Mouse (Mus musculus) retina, postnatal 7 days (tissue): ENCODE data around the gene Lhfpl2.

Source experiments
- DNase-seq: peaks from one replicate; pipeline ENCODE4 v3.0.0-alpha.2; 2012; ENCODE audit warnings: low read depth, low spot score

Gene Lhfpl2

DNA sequence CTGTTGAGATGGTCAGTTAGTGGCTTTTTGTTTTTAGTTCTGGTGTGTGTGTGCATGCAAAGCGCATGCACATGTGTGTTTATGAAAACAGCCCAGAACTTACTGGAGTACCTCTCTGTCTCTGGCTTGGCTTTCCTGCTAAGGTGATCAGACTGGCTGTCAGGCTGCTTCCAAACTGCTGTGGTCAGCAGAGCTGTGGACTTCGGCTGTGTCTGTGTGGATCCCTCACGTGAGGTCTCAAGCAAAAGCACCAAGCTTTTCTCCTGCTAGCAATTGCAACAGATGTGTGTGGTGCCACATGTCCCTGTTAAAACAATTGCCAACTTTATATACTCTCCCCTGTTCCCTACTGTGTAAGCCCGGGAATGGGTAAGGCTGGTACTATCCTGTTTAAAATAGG lies 82.8 kb downstream of the Lhfpl2 start:
- no peak for DNase-seq

DNA sequence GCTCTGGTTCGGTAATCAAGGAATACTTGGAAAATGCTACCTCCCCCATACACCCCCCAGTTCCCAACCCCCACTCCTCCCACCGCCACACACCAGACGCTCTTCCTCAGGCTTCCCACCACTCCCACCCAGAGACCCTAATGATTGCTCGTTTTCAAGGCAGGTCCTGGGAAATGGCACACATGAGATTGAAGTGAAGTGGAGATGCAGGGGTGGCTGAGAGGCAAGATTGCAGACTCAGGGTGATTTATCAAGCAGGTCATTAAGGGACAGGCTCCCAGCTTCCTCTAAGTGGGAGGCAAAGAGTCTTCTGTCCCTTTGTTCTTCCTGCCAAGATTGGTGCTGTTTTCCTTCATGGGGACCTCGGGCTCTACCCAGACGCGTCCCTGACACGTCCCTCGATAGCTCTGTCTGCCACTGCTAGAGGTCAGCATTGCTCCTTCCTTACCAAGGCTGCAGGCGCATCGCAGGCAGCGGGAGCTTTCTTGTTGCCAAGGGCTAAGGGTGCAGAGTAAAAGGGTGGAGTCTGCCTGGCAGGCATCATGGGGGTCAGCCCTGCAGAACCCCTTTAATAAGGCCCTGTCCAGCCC lies 85.6 kb downstream of the Lhfpl2 start:
- no peak for DNase-seq

DNA sequence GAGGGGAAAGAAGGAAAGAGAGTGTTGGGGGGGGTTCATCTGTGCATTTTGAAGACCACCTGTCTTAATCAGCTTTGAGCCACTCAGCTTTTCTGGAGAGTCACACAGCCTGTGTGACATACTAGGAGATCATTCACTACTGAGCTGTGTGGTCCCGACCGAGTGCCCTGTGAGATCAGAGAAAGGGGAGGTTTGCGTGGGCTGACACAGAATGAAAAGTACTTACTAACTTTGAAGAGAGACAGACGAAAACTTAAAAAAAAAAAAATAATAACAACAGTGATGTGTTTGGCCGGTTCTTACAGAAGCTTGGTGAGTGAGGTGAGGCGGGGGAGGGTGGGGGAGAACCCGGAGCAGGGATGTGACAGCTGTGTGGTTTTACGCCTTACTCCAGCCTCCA lies 86.9 kb downstream of the Lhfpl2 start:
- no peak for DNase-seq

DNA sequence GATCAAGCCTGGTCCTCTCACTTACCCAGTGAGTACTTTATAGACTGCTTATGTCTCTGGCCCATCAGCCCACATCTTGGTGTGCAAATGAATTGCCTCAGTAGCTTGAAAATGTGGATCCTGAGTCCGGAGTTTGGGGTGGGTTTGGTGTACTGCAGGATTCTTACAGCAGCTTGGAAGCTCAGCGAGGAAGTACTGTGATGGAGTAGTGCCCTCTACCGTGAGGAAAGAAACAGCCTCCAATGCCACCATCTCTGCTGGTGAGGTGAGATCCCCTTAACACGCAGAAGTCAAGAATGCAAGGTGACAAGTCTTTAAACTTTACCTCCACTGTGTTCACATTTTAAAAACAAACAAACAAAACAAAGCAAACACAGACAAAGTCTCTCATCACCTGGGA lies 89.7 kb downstream of the Lhfpl2 start:
- no peak for DNase-seq

DNA sequence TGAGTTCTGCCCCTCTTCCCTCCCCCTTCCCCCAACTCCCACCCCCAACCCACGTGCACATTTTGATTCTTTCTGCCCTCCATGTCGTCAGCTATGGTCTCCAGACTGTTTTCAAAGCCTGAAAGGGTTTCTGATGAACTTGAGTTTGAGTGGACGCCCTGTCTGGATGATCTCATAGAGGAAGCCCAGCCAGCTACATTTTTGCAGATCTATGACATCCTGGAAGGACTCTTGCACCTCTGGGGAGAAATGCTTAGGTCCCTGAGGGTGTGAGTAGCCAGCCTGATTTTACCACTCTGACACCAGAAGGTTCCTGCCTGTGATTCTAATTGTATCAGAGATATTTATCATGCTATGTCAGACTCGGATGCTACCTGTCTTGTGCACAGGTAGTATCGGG lies 91.4 kb downstream of the Lhfpl2 start:
- no peak for DNase-seq

DNA sequence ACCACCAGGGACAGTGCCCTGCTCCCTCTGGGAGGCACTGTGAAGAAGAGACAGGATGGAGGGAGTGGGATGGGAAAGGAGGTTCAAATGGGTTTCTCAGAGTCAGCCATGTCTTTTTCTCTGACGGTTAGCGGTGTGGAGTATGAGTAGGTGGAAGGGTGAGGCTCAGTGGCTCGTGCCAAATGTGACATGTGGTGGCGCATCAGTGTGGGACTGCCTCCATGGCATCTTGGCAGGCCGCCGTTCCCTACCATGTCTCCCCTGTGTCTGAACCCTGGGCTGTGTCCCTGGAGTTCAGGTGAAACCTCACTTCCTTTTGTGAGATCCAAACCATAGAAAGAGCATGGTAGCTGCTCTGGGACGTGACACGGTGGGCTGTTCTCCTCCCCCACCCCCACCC lies 92.2 kb downstream of the Lhfpl2 start:
- no peak for DNase-seq

DNA sequence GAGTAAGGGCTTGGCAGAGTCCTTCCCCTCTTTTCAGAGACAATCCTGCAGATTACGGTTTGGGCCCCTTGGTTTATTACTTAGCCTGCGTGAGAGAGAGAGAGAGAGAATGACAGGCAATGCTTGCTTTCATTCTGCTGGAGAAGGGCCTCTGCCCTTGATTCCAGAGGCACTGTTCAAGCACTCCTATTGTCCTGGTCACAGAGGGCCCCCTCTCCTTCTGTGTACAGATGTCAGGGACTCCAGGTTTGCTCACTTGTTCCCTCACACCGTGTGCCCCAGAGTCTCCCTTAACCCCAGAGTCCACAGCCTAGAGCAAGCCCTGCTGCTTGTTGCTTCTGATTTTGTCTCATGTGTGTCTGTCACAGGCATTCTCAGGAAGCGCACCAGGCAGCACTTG lies 93.7 kb downstream of the Lhfpl2 start:
- DNase-seq: no peak

DNA sequence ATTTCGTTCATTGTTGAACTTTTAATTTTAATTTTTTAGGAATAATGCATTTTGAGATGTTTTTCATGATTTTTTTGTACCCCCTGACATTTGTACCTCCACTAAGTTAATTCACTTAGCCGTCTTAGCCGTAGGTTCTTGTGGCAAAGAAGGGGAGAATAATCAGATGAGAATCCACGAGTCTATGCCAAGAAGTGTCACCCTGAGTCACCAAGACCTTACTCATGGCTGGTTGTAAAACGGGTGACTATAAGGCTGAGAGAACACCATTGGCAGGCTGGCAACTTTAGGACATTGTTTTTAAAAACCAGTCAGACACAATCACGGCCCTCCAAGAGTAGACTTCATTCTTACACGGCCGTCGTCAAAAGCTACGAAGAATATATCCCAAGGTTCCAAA lies 95.2 kb downstream of the Lhfpl2 start:
- no peak for DNase-seq

DNA sequence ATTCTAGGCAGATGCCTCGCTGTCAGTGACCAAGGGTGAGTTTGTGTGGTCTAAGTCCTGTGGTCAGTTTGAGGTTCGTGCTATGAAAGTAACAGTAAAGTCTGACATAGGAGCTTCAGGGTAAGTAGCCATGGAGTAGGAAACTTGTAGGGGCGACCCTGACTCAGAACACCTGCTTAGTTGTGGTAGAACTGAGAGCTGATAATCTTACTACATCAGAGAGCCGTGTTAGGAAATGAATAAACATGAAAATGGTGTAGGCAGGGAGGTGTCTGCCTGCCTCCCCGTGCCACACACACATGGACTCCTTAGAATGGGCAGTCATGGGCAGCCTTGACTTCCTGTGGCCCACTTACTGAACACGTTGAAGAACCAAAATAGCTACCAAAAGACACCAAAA lies 96.1 kb downstream of the Lhfpl2 start:
- no peak for DNase-seq

DNA sequence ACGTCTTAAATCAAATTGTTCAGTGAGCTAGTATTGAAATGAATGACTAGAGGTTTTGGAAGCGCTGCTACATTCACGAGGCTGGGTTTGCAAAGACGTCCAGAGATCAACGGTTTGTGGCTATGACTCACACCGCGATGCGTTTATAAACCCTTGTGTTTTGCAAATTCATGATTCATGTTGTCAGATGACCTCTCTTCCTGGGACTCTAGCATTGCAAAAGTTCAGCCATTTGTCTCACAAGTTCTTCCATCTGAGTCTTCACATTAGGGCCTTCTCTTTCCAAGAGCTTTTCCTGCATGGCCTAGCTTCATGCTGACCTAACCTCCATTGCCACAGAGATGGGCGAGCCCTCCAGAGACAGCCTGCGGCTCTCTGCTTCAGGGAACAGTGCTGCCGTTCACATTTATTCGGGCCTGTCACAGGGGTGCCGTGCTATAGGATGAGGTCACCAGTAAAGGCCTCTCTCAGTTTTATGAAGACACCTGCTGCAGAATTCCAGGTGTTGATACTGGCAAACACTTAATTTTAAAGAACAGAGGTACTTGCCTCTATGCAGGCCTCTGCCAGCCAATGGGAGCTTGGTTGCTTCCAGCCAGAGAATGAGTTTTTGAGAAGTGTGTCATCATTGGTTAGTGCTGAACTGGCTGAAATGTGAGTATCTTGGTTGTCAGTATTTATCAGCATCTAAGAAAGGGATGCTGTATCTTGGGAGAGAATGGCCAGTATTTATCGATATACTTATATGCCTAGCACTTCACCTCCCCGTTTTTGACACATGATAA lies 97.1 kb downstream of the Lhfpl2 start:
- no peak for DNase-seq

DNA sequence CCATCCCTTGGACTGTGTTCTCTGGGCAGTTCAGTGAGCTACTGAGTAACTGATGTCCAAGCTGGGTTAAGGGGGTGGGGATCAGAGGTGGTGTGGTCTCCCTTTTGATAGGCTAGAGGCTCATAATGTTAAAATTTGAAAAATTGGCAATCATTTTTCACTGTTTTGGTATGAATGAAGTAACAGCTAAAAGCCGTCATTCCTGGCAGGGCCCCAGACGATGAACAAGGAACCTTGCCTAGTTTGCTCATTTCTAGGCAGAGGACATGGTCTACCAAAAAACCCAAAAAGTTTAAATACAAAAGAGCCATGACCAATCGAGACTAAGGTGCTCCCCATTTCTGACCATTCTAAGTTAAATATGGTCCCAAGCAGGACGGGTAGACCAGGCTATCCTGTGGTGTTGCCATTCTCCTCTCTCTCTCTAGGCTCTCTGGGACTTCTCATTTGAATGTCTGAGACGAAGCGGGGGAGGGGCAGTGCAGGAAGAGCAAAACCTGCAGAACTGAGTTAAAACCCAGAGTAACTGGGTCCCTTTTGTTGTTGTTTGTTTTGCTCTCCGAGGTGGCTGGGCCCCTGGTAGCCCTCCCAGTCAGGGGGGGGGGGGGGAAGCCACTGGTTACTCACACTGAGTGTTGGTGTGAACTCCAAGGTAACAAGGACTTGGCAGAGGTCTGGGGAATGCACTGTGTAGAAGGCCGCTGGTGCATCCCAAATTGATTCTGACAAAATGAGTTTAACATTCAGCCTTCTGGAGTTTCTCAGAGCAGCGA lies 98.2 kb downstream of the Lhfpl2 start:
- no peak for DNase-seq

DNA sequence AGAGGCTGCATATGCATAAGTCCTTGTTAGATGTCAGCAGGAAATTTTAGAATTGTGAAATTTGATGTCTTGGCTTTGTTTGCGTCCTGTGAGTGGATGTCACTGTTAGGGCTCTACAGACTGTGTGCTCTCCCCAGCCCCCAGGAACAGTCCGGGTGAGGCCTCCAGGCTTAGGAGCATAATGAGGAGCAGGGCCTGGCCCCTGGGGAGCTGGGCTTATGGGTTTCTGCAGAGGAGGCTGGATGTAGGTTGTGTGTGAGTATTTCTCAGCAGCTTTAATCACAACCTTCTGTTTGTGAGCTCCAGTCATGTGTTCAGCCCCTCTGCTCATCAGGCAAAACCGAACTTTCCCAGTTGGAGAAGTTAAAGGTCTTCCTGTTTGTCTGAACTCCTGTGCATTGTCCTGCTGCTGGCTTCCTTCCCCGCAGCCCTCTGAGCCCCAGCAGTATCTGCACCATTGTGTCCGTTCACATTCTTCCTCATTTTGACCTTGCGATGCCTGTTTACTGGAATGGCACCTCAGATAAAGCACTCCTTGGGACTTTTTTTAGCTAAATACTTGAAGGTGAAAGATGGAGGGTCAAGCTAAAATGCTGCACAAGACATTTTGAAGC lies 101.4 kb downstream of the Lhfpl2 start:
- DNase-seq: no peak

DNA sequence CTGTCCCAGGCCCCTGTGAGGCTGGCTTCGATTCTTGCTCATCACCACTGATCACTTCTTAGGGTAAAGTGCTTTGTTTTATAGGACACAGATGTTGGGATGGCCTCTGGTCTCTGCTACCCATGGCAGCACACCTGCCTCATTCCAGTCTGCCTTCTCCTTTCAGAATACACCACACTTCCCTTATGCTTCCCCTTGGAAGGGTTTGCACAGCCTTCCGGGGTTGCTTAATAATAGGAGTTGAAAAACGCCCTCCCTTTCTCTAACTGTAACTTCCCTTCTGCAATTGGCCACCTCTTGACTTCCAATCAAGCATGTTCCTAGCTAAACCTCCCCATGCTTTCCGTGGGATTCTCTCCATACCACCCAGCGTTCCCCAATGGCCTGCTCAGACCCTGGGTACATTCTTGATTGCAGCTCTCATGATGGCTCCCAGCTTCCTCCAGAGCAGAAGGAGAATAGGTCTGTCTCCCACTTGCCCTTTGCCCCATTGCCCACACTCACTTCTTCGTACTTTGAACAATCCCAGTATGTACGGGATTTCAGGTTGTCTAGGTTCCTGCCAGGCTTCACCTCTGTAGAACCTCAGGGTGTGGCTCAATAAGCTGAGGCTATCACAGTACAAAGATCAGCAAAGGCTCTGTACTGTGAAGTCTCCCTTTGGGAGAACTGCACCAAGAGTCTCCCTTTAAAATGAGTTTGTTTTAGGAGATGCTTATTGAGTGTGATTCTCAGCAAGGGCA lies 102.1 kb downstream of the Lhfpl2 start:
- no peak for DNase-seq

DNA sequence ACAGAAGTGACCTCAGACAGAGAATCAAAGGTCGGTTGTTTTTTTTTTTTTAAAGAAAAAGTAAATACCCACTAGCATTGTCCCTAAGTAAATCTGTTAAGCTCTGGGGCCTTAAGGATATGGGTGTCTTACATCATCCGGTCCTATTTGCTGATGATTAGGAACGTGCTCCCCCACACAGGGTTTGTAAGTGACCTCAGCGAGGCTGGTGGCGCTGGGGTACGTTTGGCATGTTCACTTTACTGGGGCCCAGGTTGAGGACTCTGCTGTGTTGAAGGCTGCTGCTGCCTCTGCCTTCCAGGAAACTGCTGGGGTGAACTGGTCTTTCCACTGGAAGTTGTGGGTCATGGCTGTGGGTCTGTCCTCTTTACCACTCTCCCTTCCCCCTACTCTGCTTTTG lies 106.9 kb downstream of the Lhfpl2 start:
- no peak for DNase-seq

DNA sequence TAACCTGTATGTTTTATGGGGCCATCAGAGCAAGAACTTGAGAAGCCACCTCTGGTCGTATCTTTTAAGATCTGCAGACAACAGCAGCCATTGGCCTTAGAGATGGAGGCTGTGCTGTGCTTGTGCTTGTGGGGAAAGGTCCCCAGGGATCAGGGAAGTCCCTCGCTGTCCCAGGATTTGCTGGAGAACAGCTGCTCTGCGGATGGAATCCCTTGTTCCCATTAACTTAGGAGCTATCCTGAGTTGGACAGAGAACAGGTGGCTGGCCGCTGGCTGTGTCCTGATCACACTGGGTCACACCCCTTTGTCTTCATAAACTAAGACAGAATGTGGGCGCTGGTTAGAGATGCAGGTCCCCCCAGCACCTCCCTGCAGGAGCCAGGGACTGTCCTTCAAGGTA lies 110.7 kb downstream of the Lhfpl2 start:
- DNase-seq: no peak

DNA sequence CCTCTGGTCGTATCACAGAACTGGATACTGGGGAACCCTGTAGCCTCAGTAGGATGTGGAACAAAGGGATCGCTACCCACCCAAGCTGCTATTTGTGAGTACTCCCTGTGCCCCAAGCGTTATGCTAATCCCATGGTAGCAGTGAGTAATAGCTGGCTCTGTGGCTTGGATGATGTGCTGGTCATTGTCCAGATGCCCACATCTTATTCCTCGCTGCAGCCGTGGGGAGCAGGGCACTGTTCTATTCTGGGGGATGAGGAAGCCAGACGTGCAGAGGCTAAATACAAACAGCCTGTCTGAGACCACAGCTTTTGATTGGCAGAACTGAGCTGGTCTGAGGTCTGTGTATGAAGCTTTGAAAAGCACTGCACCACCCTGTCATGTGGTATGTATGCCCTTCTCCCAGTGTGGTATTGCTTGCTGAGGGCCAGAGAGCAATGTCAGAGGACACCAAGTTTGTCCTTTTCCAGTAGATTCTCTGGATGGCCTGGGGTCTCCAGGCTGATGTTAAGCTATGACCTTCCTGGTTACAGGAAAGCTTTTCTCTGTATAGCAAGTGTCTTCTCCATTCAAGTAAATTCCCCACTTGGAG lies 111.8 kb downstream of the Lhfpl2 start:
- DNase-seq: no peak

DNA sequence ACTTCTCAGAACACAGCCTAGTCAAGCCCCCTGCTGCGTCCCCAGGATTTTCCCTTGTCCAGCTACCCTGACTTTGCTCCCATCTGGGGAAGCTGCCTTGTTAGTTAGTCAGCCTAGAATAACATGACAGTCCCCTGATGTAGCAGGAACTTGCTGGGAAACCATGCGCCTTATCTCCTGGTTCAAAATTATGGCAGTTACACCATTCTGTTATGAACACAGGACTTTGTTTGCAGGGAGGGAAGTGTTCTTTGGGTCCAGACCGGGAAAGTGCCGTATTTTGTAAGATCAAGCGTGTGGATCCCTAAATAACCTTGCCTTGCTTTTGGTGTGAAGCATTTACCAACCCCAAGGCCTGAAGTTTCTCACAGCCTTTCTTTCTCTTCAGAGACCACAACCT lies 114.0 kb downstream of the Lhfpl2 start:
- no peak for DNase-seq

DNA sequence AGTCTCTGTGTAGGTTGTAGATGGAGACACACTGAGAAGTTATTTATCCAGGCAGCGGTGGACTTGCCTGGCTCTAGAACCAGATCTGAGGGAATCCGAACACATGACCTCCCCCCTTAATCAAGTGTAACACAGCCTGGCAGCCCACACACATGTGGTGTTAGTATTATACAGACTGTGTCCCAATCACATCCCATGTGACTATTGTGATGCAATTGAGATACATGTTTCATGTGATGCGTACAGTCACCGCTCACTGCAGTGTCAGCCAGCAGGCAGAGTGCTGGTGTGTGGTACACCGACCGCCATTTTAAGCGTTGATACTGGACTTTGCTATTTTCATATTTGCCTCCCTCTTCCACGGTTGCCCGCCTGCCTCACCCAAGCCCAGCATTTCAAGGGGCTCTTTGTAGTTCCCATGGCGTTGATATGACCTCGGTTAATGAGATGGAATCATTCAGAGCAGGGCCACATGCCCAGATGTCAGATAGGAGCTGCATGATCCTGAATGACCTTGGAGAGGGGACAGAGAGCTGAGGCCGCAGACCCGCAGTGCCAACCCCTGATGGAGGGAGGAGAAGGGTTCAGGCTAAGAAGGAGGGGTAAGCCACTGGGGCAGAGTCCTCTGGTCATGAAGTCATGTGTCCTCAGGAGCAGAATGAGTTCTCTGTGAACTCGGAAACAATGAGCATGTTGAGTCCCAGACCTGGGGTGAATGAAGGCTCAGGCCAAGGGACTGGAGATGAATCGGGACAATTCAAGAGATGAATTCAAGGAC lies 115.1 kb downstream of the Lhfpl2 start:
- DNase-seq: no peak

DNA sequence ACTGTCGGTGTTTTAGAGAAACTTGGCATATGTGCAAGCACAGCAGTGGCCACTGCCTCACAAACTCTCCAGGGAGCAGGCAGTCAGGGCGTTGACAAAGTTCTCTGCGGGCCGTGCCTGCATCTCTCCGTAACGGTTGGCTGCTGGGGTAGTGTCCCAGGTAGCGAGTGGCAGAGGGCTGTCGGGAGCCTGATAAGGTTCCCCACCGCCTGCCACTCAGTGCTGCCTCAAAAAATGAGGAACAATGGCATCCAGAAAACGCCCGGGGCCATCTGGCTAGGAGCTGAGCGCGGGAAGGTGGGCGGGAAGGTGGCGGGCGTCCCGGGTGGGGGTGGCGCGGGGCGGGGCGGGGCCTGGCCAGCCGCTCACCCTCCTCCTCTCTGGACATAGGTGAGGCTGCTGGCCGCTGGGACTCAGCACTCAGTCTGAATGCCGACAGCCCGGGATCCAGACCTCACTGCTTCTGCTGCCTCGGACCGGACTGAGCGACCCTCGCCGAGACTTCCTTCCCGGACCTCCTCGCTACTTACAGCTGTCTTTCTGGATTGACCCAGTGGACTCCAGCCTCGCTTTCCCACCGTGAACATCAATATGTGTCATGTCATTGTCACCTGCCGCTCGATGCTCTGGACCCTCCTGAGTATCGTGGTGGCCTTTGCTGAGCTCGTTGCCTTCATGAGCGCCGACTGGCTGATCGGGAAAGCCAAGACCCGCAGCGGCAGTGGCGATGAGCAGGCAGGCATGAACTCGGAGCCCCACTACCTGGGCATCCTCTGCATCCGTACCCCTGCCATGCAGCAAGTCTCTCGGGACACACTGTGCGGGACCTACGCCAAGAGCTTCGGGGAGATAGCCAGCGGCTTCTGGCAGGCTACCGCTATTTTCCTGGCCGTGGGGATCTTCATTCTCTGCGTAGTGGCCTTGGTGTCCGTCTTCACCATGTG lies 116.3 kb downstream of the Lhfpl2 start:
- DNase-seq: no peak
